Mouse (Mus musculus): ENCODE measurements around the gene Zbtb3. TPM values are rescaled to one million over a fixed set of nuclear protein-coding genes. Genes with fewer than 3 reads are reported as not detected.

Gene Zbtb3
- polyA plus RNA-seq, 1 experiment from 2014 or later = 7.9 TPM

- Histone ChIP-seq H3K27me3 (no peaks in the 10 kb centered on the region), H3K36me3 (ENCODE audit: poor library complexity, severe bottlenecking) (peaks cover 80% of the 10 kb centered on the region), H3K9ac (no peak overlapping the region), H3K4me3 (no peak overlapping the region), H3K4me1 (peaks cover 9% of the 10 kb centered on the region), H3K27ac (no peak overlapping the region), H3K4me2 (no peak overlapping the region), H3K9me3 (replicated peaks) (no peaks in the 10 kb centered on the region)
- WGBS = 94% methylated on average over 5 of the region's 5 CpGs
- ATAC-seq = no peak
Observed at GRCm38 (mm10) chr19:8806810-8807209, 4.5 kb downstream of the Zbtb3 start.

- WGBS = 74% methylated on average over 11 of the region's 11 CpGs
- no peak overlapping the region for H3K27ac ChIP-seq
- peaks cover 57% of the 10 kb centered on the region for H3K36me3 ChIP-seq (ENCODE audit: poor library complexity, severe bottlenecking)
- H3K9me3 ChIP-seq (replicated peaks) = no peaks in the 10 kb centered on the region
- H3K4me2 ChIP-seq = peak overlapping the region; percentile 19
- no peak overlapping the region for H3K4me3 ChIP-seq
- H3K4me1 ChIP-seq = peaks cover 32% of the 10 kb centered on the region
- peak overlapping the region; percentile 22; the same call in 1 of the 2 replicates for H3K9ac ChIP-seq
- ATAC-seq = no peak
- no peaks in the 10 kb centered on the region for H3K27me3 ChIP-seq
Observed at GRCm38 (mm10) chr19:8815812-8816211, 13.5 kb downstream of the Zbtb3 start.

- Histone ChIP-seq H3K36me3 (ENCODE audit: poor library complexity, severe bottlenecking) (peaks cover 47% of the 10 kb centered on the region), H3K4me1 (peaks cover 43% of the 10 kb centered on the region), H3K4me2 (peak overlapping the region; percentile 48), H3K27ac (no peak overlapping the region), H3K9ac (peak overlapping the region; percentile 53), H3K4me3 (peak overlapping the region; percentile 100), H3K27me3 (no peaks in the 10 kb centered on the region), H3K9me3 (replicated peaks) (no peaks in the 10 kb centered on the region)
- WGBS = 55% methylated on average over 3 of the region's 3 CpGs
- no peak for ATAC-seq
Observed at GRCm38 (mm10) chr19:8817001-8817400, 14.6 kb downstream of the Zbtb3 start.

DNA sequence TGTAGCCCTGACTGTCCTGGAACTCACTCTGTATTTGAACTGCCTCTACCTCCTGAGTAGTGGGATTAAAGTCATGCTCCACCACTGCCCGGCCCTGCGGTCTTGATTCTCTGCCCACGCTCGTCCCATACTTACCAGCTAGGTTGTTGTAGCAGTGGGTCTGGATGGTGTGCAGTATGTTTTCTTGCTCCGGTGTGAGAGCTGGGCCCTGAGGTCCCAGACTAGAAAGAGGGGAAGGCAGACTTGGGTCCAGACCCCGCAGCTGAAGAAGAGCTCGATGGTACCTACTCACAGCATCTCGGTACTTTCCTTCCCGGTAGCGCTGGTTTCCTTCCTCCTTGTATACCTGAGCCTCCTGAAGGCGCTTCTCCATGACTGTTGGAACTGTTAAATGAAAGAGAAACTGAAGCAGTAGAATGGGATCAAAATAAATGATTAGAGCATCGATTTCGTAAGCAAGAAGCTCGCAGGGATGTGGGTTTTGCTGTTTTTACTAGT, 16.0 kb downstream of the Zbtb3 start:
- Histone ChIP-seq H3K4me1 (peaks cover 56% of the 10 kb centered on the region), H3K9me3 (replicated peaks) (no peaks in the 10 kb centered on the region), H3K36me3 (ENCODE audit: poor library complexity, severe bottlenecking) (peaks cover 42% of the 10 kb centered on the region), H3K27ac (peak overlapping the region; percentile 99), H3K9ac (peak overlapping the region; percentile 81), H3K27me3 (no peaks in the 10 kb centered on the region), H3K4me2 (peak overlapping the region; percentile 92), H3K4me3 (peak overlapping the region; percentile 100)
- no peak for ATAC-seq
- 29% methylated on average over 14 of the region's 14 CpGs for WGBS

- Histone ChIP-seq H3K9me3 (replicated peaks) (no peaks in the 10 kb centered on the region), H3K36me3 (ENCODE audit: poor library complexity, severe bottlenecking) (peaks cover 42% of the 10 kb centered on the region), H3K9ac (peak within 1 kb of the TSS; percentile 99), H3K27ac (peak within 1 kb of the TSS; percentile 99), H3K4me1 (peaks cover 58% of the 10 kb centered on the region), H3K4me3 (peak within 1 kb of the TSS; percentile 100), H3K27me3 (no peaks in the 10 kb centered on the region), H3K4me2 (peak within 1 kb of the TSS; percentile 92)
- peak; percentile 94 for ATAC-seq
- under 1% methylated on average over 33 of the region's 33 CpGs for WGBS
Observed at GRCm38 (mm10) chr19:8818801-8819595, 16.6 kb downstream of the Zbtb3 start, which contains the start of gene Ttc9c. Gene Ttc9c (minus strand): TSS chr19:8819333.

DNA sequence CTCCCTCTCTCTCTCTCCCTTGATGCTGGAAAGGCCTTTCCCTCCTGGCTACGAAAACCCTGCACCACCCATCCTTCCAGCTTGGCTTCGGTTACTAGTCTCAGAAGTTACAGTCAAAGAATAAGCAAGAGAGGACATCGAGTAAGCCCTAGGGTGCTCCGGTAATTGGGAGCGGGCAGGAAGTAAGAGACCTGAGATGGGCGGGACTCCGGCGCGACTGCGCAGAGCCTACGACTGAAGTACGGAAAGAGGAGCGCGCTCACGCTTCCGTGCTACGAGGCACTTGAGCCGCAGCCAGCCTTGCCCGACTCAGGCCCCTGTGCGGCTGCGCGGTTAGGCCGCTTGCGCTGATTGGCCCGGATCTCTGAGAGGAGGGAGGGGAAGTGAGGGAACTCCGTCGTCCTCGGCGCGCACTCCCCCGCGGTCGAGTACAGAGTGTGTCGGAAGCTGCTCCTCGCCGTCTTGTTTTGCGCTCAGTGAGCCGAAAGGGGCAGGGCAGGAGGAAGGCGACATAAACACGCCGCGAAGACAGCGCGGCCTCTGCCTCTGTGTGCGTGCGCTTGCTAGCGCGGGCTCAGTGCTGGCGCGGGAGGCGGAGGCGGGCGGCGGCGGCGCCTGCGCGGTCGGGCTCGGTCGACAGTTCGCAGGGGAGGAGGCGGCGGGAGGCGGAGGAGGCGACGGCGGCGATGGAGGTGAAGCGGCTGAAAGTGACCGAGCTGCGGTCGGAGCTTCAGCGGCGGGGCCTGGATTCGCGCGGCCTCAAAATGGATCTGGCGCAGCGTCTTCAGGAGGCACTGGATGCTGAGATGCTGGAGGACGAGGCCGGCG, 17.5 kb downstream of the Zbtb3 start, which contains the start of gene Hnrnpul2:
Gene Hnrnpul2, plus strand, starts transcription at position 415 of the 828 bp plus-strand sequence.
- Histone ChIP-seq H3K4me2 (peak within 1 kb of the TSS; percentile 92), H3K9me3 (replicated peaks) (no peaks in the 10 kb centered on the region), H3K27me3 (no peaks in the 10 kb centered on the region), H3K27ac (peak within 1 kb of the TSS; percentile 99), H3K4me1 (peaks cover 58% of the 10 kb centered on the region), H3K4me3 (peak within 1 kb of the TSS; percentile 100), H3K9ac (peak within 1 kb of the TSS; percentile 99), H3K36me3 (ENCODE audit: poor library complexity, severe bottlenecking) (peaks cover 43% of the 10 kb centered on the region)
- peak; percentile 96 for ATAC-seq
- WGBS = under 1% methylated on average over 74 of the region's 83 CpGs

DNA sequence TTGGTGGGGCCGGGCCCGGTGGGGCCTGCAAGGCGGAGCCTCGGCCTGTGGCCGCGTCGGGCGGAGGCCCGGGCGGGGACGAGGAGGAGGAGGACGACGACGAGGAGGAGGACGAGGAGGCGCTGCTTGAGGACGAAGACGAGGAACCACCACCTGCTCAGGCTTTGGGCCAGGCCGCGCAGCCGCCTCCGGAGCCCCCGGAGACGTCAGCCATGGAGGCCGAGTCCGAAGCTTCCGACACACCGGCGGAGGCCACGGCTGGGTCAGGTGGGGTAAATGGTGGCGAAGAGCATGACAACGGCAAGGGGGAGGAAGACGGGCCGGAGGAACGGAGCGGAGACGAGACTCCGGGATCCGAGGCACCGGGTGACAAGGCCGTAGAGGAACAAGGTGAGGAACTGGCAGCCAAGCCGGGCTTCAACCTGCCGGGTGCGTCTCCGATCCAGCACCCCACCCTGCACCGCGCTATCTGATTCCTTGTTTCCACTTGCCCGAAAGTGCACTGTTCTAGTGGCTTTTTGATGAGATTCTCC, 18.1 kb downstream of the Zbtb3 start:
- Histone ChIP-seq H3K4me1 (peaks cover 53% of the 10 kb centered on the region), H3K4me3 (peak overlapping the region; percentile 100), H3K4me2 (peak overlapping the region; percentile 92), H3K9ac (peak overlapping the region; percentile 99), H3K36me3 (ENCODE audit: poor library complexity, severe bottlenecking) (peaks cover 43% of the 10 kb centered on the region), H3K27me3 (no peaks in the 10 kb centered on the region), H3K27ac (peak overlapping the region; percentile 99), H3K9me3 (replicated peaks) (no peaks in the 10 kb centered on the region)
- ATAC-seq = no peak
- under 1% methylated on average over 48 of the region's 48 CpGs for WGBS

DNA sequence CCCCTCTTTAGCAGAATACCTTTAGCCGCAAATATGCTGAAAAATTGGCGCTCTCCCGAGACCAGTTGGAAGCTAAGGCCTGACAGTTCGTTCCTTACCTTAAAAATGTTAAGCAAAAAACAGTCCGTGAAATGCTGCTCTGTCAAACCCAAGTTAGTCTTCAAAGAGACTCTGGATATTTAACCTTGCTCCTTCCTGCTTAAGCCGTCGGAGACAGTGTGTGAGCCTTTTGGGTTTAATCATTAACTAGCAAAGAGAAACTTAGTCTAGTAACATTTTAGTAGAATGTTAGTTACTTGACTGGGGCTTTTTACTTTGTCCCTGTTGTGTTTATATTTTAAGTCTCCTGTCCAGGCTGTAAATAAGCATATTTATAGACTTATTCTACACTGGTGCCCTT, 18.8 kb downstream of the Zbtb3 start:
- H3K4me1 ChIP-seq = peaks cover 48% of the 10 kb centered on the region
- no peak for ATAC-seq
- H3K9ac ChIP-seq = peak overlapping the region; percentile 99
- no peaks in the 10 kb centered on the region for H3K27me3 ChIP-seq
- peak overlapping the region; percentile 92 for H3K4me2 ChIP-seq
- H3K36me3 ChIP-seq (ENCODE audit: poor library complexity, severe bottlenecking) = peaks cover 44% of the 10 kb centered on the region
- no peaks in the 10 kb centered on the region for H3K9me3 ChIP-seq (replicated peaks)
- peak overlapping the region; percentile 100 for H3K4me3 ChIP-seq
- no peak overlapping the region for H3K27ac ChIP-seq
- WGBS = 1% methylated on average over 7 of the region's 7 CpGs

GRCm38 (mm10) chr19:8822696-8823095, 20.3 kb downstream of the Zbtb3 start:
- no peaks in the 10 kb centered on the region for H3K9me3 ChIP-seq (replicated peaks)
- 78% methylated on average over 8 of the region's 8 CpGs for WGBS
- H3K4me2 ChIP-seq = peak overlapping the region; percentile 92
- peak overlapping the region; percentile 99 for H3K9ac ChIP-seq
- H3K4me1 ChIP-seq = peaks cover 33% of the 10 kb centered on the region
- H3K27ac ChIP-seq = no peak overlapping the region
- H3K4me3 ChIP-seq = peak overlapping the region; percentile 100
- H3K36me3 ChIP-seq (ENCODE audit: poor library complexity, severe bottlenecking) = peaks cover 51% of the 10 kb centered on the region
- no peaks in the 10 kb centered on the region for H3K27me3 ChIP-seq
- no peak for ATAC-seq

DNA sequence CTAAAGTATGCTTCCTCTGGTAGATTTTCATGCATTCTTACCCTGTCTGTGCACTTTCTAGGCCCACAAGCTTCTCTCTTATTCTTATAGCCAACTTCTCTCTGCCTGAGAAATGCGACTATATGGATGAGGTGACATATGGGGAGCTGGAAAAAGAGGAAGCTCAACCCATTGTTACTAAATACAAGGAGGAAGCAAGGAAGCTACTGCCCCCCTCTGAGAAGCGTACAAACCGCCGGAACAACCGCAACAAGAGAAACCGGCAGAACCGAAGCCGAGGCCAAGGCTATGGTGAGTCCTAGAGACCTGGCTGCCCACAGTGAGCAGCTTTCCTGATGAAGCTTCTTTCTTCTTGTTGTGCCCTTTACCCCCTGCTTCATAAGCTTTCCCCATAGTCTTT, 27.3 kb downstream of the Zbtb3 start, which contains the start of gene AC129217.1:
Gene AC129217.1, plus strand, starts transcription at position 114 of the 400 bp plus-strand sequence.
- no peak within 1 kb of the TSS for H3K9ac ChIP-seq
- H3K4me2 ChIP-seq = no peak within 1 kb of the TSS
- no peak for ATAC-seq
- WGBS = 89% methylated on average over 8 of the region's 8 CpGs
- no peak within 1 kb of the TSS for H3K27ac ChIP-seq
- peaks cover 99% of the 10 kb centered on the region for H3K36me3 ChIP-seq (ENCODE audit: poor library complexity, severe bottlenecking)
- no peak within 1 kb of the TSS for H3K4me3 ChIP-seq
- H3K4me1 ChIP-seq = no peaks in the 10 kb centered on the region
- H3K9me3 ChIP-seq (replicated peaks) = no peaks in the 10 kb centered on the region
- no peaks in the 10 kb centered on the region for H3K27me3 ChIP-seq

DNA sequence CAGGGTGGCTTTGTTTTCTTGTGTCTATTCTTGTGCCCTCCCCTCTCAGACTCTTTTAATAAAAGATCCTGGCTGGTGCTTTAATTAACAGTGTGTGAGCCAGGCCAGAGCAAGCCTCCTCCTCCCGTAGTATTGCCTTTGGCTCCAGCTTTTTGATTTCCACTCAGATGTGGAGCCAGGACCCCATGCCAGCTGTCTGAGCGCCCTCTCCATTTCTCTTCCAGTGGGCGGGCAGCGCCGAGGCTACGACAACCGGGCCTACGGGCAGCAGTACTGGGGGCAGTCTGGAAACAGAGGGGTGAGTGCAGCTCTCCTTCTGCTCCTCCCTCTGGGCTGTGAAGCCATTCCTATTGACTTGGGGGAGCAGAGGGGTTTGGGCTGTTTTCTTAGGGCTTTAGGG, 28.3 kb downstream of the Zbtb3 start:
- H3K36me3 ChIP-seq (ENCODE audit: poor library complexity, severe bottlenecking) = peaks cover 98% of the 10 kb centered on the region
- no peak overlapping the region for H3K9ac ChIP-seq
- H3K27me3 ChIP-seq = no peaks in the 10 kb centered on the region
- 0 out of 2 replicates have a peak, but pooled peaks have one; percentile 27 for ATAC-seq
- H3K4me1 ChIP-seq = no peaks in the 10 kb centered on the region
- H3K9me3 ChIP-seq (replicated peaks) = no peaks in the 10 kb centered on the region
- no peak overlapping the region for H3K27ac ChIP-seq
- 87% methylated on average over 8 of the region's 8 CpGs for WGBS
- H3K4me3 ChIP-seq = no peak overlapping the region
- H3K4me2 ChIP-seq = no peak overlapping the region
